Mouse (Mus musculus) urinary bladder, postnatal 25 days (tissue): ENCODE results near the gene Tbcd.

ENCODE experiments used
- DNase-seq: peaks from one replicate; pipeline ENCODE4 v3.0.0; 2022; ENCODE audit warnings: low spot score

Gene Tbcd

GRCm38 (mm10) chr11:121536528-121536927 is 84.8 kb downstream of the Tbcd start:
- no peak for DNase-seq

GRCm38 (mm10) chr11:121542471-121542870 is 90.7 kb downstream of the Tbcd start:
- no peak for DNase-seq

- no peak for DNase-seq
These were observed 91.6 kb downstream of the Tbcd start for GRCm38 (mm10) chr11:121543287-121543856.

GRCm38 (mm10) chr11:121543922-121544321 is 92.2 kb downstream of the Tbcd start:
- no peak for DNase-seq

GRCm38 (mm10) chr11:121544755-121545397 is 93.1 kb downstream of the Tbcd start:
- no peak for DNase-seq

- no peak for DNase-seq
These were observed 93.8 kb downstream of the Tbcd start for GRCm38 (mm10) chr11:121545398-121546034.

- no peak for DNase-seq
These were observed 95.5 kb downstream of the Tbcd start for GRCm38 (mm10) chr11:121547234-121547633.

- DNase-seq: no peak
These were observed 96.2 kb downstream of the Tbcd start for GRCm38 (mm10) chr11:121547925-121548324.

- no peak for DNase-seq
These were observed 97.5 kb downstream of the Tbcd start for GRCm38 (mm10) chr11:121548996-121549842.

- no peak for DNase-seq
These were observed 98.3 kb downstream of the Tbcd start for GRCm38 (mm10) chr11:121549843-121550647.

GRCm38 (mm10) chr11:121551206-121551799 is 99.6 kb downstream of the Tbcd start:
- no peak for DNase-seq

- DNase-seq: no peak
These were observed 100.4 kb downstream of the Tbcd start for GRCm38 (mm10) chr11:121552167-121552566.

- no peak for DNase-seq
These were observed 101.2 kb downstream of the Tbcd start for GRCm38 (mm10) chr11:121552846-121553457.

- DNase-seq: no peak
These were observed 101.7 kb downstream of the Tbcd start for GRCm38 (mm10) chr11:121553458-121553857.

GRCm38 (mm10) chr11:121556727-121557126 is 105.0 kb downstream of the Tbcd start:
- DNase-seq: no peak

- no peak for DNase-seq
These were observed 106.2 kb downstream of the Tbcd start for GRCm38 (mm10) chr11:121557946-121558345.

GRCm38 (mm10) chr11:121558522-121558921 is 106.8 kb downstream of the Tbcd start:
- DNase-seq: no peak

GRCm38 (mm10) chr11:121559527-121560293 is 108.0 kb downstream of the Tbcd start:
- DNase-seq: no peak

- DNase-seq: no peak
These were observed 108.5 kb downstream of the Tbcd start for GRCm38 (mm10) chr11:121560294-121560663.

- DNase-seq: no peak
These were observed 111.6 kb downstream of the Tbcd start for GRCm38 (mm10) chr11:121563312-121563711.
